Mouse (Mus musculus): ENCODE measurements around the gene Fgfr2. TPM values are rescaled to one million over a fixed set of nuclear protein-coding genes. Genes with fewer than 3 reads are reported as not detected.
A peak's percentile ranks its signal among the peaks of the same experiment; 100 is the strongest.

Gene Fgfr2
- polyA plus RNA-seq, 1 experiment, result 0.17 TPM

DNA sequence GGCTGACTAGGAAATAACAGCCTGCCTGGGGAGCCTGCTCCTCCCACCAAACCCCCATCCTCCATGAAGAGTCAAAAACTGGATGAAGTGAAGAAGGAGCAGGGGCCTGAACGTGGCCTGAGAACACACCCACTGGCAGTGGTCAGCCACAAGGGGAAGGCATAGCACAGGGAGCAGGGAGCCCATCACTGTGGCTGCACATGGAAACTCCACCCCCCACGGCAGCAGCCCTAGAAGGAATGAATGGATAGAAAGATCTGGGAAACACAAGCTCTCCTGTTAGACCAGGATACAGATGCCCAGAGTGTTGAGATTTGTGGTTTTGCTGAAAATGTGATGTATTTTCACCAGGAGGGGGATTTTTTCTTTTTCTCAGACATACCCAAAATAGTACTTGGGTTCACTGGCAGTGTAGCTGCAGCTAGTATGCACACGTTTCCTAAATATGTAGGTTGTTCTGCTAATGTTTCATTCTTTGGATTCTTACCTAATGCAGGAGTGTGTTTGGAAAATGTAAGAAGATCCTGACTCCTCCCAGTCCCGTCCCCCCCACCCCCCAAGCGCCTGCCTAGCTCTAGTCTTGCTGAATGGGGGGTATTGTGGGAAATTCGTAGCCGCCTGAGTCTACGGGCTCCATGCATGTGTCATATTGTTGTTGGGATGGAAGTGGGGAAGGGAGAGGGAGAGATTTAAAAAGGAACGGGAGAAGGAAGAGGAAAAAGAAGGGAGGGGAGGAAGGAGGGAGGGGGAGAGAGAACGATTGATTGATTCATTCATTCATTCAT, 749.4 kb downstream of the Fgfr2 start:
- TF ChIP-seq MYOD1 (IDR thresholded peaks at IDR 0.05; ENCODE audit: control insufficient read depth in 1 of 3, insufficient read length in 2 of 3, low read depth in 2 of 3) (peak in 1 of 3 experiments; percentile 50), TCF3 (IDR thresholded peaks at IDR 0.05; ENCODE audit: insufficient read length, low read depth) (no peak), E2F4 (IDR thresholded peaks at IDR 0.05; ENCODE audit: insufficient read depth) (no peak), POLR2AphosphoS2 (IDR thresholded peaks at IDR 0.05; ENCODE audit: insufficient read length, low read depth) (no peak), MYOG (IDR thresholded peaks at IDR 0.05; ENCODE audit: control insufficient read depth in 1 of 3, insufficient read depth in 1 of 3, insufficient read length in 2 of 3, low read depth in 2 of 3) (peak in 1 of 3 experiments; percentile 29), POLR2A (IDR thresholded peaks at IDR 0.05; ENCODE audit: insufficient read length, low read depth) (peak; percentile 29)
- H3K27me3 ChIP-seq (ENCODE audit: control insufficient read depth, insufficient read depth, insufficient read length), result no peaks in the 10 kb centered on the region
- H3K4me3 ChIP-seq, result no peak overlapping the region
- H3K79me2 ChIP-seq (ENCODE audit: control insufficient read depth, insufficient read depth), result no peaks in the 10 kb centered on the region
- peak overlapping the region; percentile 81 for H3K4me2 ChIP-seq (ENCODE audit: low read depth)
- no peak overlapping the region for H3ac ChIP-seq (ENCODE audit: control insufficient read depth, insufficient read length)
- H3K36me3 ChIP-seq (ENCODE audit: control insufficient read depth, insufficient read depth), result no peaks in the 10 kb centered on the region

DNA sequence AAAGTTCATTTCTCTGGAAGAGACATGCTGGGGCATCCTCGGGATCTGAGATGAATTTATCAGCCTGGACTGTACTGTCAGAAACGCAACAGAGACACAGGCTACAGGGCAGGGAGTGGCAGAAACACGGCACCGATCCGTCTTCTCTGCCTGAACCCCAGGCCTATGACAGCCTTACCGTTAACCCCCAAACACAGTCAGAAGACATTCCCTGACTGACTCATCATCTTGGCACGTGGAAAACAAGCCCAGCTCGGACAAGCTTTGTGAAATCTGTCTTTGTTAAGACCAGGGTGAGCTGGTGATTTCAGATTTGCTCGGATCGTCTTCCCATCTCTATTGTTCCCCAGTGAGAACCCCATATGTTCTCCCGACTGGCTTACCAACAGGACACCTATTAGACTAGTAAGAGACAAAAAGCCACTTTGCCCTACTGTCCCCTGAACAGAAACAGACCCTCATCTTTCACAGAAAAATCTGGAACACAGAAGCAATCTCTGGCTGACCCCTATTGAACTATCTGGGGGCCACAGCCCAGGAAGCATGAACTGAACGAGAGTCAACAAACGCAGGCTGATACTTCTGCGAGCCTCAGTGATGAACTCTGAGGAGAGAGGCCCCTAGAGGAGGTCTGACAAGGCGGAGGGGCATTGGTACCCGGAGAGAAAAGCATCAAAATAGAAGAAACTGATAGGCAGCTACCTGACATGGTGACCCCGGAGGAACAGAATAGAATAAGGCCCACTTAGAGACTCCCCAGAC, 750.2 kb downstream of the Fgfr2 start:
- Histone ChIP-seq H3K4me2 (ENCODE audit: low read depth) (peak overlapping the region; percentile 81), H3K79me2 (ENCODE audit: control insufficient read depth, insufficient read depth) (no peaks in the 10 kb centered on the region), H3ac (ENCODE audit: control insufficient read depth, insufficient read length) (no peak overlapping the region), H3K4me3 (no peak overlapping the region), H3K27me3 (ENCODE audit: control insufficient read depth, insufficient read depth, insufficient read length) (no peaks in the 10 kb centered on the region), H3K36me3 (ENCODE audit: control insufficient read depth, insufficient read depth) (no peaks in the 10 kb centered on the region)
- TF ChIP-seq USF1 (IDR thresholded peaks at IDR 0.05; ENCODE audit: low read depth) (peak; percentile 1), POLR2A (IDR thresholded peaks at IDR 0.05; ENCODE audit: insufficient read length, low read depth) (peak; percentile 40), E2F4 (IDR thresholded peaks at IDR 0.05; ENCODE audit: insufficient read depth) (no peak), TCF12 (IDR thresholded peaks at IDR 0.05; ENCODE audit: insufficient read depth, poor library complexity, severe bottlenecking) (no peak), MAX (IDR thresholded peaks at IDR 0.05; ENCODE audit: low read depth) (no peak), REST (IDR thresholded peaks at IDR 0.05; ENCODE audit: insufficient read depth, insufficient read length) (no peak), MYOD1 (IDR thresholded peaks at IDR 0.05; ENCODE audit: control insufficient read depth in 1 of 3, insufficient read length in 2 of 3, low read depth in 2 of 3) (peak in 1 of 3 experiments; percentile 41), POLR2AphosphoS2 (IDR thresholded peaks at IDR 0.05; ENCODE audit: insufficient read length, low read depth) (no peak), MYOG (IDR thresholded peaks at IDR 0.05; ENCODE audit: control insufficient read depth in 1 of 3, insufficient read depth in 1 of 3, insufficient read length in 2 of 3, low read depth in 2 of 3) (peak in 1 of 3 experiments; percentile 10)

DNA sequence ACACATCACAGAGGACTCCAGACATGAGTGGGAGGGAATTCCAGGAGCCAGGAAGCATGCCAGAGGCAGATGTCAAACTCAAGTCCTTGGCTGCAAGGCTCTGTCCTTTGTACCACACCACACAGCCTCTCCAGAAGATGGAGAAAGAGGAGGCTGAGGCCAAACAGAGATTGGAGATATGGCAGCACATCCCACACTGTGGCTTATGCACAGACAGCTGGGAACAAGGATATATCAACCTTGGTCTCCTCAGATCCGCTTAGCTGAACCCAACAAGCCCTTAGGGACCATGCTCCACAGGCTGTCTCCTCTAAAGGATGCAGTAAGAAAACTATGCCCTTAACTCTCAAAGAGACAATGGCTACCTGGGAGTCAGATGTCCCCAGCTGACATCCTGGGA, 751.3 kb downstream of the Fgfr2 start:
- H3ac ChIP-seq (ENCODE audit: control insufficient read depth, insufficient read length), result no peak overlapping the region
- H3K79me2 ChIP-seq (ENCODE audit: control insufficient read depth, insufficient read depth), result no peaks in the 10 kb centered on the region
- no peak overlapping the region for H3K4me3 ChIP-seq
- TF ChIP-seq USF1 (IDR thresholded peaks at IDR 0.05; ENCODE audit: low read depth) (no peak), MYOD1 (IDR thresholded peaks at IDR 0.05; ENCODE audit: control insufficient read depth in 1 of 3, insufficient read length in 2 of 3, low read depth in 2 of 3) (peak in 2 of 3 experiments; percentile 63 to 66), SRF (IDR thresholded peaks at IDR 0.05; ENCODE audit: control insufficient read depth, insufficient read length, low read depth) (no peak), POLR2A (IDR thresholded peaks at IDR 0.05; ENCODE audit: insufficient read length, low read depth) (no peak), MYOG (IDR thresholded peaks at IDR 0.05; ENCODE audit: control insufficient read depth in 1 of 3, insufficient read depth in 1 of 3, insufficient read length in 2 of 3, low read depth in 2 of 3) (peak in 1 of 3 experiments; percentile 32), TCF3 (IDR thresholded peaks at IDR 0.05; ENCODE audit: insufficient read length, low read depth) (no peak), MAX (IDR thresholded peaks at IDR 0.05; ENCODE audit: low read depth) (no peak), POLR2AphosphoS2 (IDR thresholded peaks at IDR 0.05; ENCODE audit: insufficient read length, low read depth) (no peak), E2F4 (IDR thresholded peaks at IDR 0.05; ENCODE audit: insufficient read depth) (no peak), REST (IDR thresholded peaks at IDR 0.05; ENCODE audit: insufficient read depth, insufficient read length) (peak; percentile 34), TCF12 (IDR thresholded peaks at IDR 0.05; ENCODE audit: insufficient read depth, poor library complexity, severe bottlenecking) (no peak)
- H3K4me2 ChIP-seq (ENCODE audit: low read depth), result peak overlapping the region; percentile 81
- no peaks in the 10 kb centered on the region for H3K27me3 ChIP-seq (ENCODE audit: control insufficient read depth, insufficient read depth, insufficient read length)
- no peaks in the 10 kb centered on the region for H3K36me3 ChIP-seq (ENCODE audit: control insufficient read depth, insufficient read depth)

DNA sequence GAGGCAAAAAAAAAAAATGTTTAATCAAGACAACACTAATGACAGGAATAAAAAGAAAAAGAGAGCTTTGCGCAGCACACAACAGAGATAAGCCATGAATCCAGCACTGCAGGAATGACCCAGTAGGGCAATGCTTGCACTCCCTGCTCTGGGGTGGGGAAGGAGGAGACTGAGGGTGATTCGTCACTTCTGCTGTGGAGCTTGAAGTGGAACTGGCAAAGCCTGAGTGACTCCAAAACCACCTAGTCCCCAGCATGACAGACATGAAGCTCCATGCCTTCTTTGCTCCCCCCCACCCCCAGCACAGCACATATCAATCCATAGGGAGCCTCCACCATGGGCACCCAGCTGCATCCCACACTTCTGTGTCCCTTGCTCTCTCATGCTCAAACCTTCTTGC, 753.4 kb downstream of the Fgfr2 start:
- Histone ChIP-seq H3K4me3 (no peak overlapping the region), H3K36me3 (ENCODE audit: control insufficient read depth, insufficient read depth) (no peaks in the 10 kb centered on the region), H3K27me3 (ENCODE audit: control insufficient read depth, insufficient read depth, insufficient read length) (no peaks in the 10 kb centered on the region), H3ac (ENCODE audit: control insufficient read depth, insufficient read length) (no peak overlapping the region), H3K4me2 (ENCODE audit: low read depth) (no peak overlapping the region), H3K79me2 (ENCODE audit: control insufficient read depth, insufficient read depth) (no peaks in the 10 kb centered on the region)
- no peak for TF ChIP-seq USF1 (IDR thresholded peaks at IDR 0.05; ENCODE audit: low read depth)
- no peak for TF ChIP-seq POLR2AphosphoS2 (IDR thresholded peaks at IDR 0.05; ENCODE audit: insufficient read length, low read depth)
- no peak for TF ChIP-seq TCF3 (IDR thresholded peaks at IDR 0.05; ENCODE audit: insufficient read length, low read depth)
- TF ChIP-seq CEBPB (IDR thresholded peaks at IDR 0.05; ENCODE audit: insufficient read depth, poor library complexity, severe bottlenecking), result no peak
- no peak for TF ChIP-seq REST (IDR thresholded peaks at IDR 0.05; ENCODE audit: insufficient read depth, insufficient read length)
